Mouse (Mus musculus) CH12.LX (cell line): Measurements from ENCODE around the gene Gm14744.
"Not testable (repeated sequence)": the region's sequence is repeated elsewhere in the genome, so short reads cannot be mapped to it uniquely, and the experiment has no call there.

Source experiments
- CHD1 ChIP-seq: IDR thresholded peaks from 2 replicates; pipeline ENCODE4 v1.6.1; 2012; ENCODE audit warnings: low read depth, low read length, improper control_type of control experiment, inconsistent platforms
- CHD2 ChIP-seq: IDR thresholded peaks from 2 replicates; pipeline ENCODE4 v1.6.1; 2011; ENCODE audit warnings: low read length, improper control_type of control experiment
- CTCF ChIP-seq, 2 experiments: IDR thresholded peaks in 1 of 2; conservative IDR thresholded peaks in 1 of 2; 2 replicates each; pipeline ENCODE4 v1.5.1; 2011 to 2012; ENCODE audit warnings: low read depth in 2 of 2, low read length in 2 of 2, improper control_type of control experiment in 1 of 2, inconsistent platforms in 1 of 2, mild to moderate bottlenecking in 1 of 2, moderate library complexity in 1 of 2
- E2F4 ChIP-seq: IDR thresholded peaks from 2 replicates; pipeline ENCODE4 v1.6.1; 2011; ENCODE audit warnings: low read depth, low read length, improper control_type of control experiment; ENCODE audit not compliant: insufficient replicate concordance
- ELF1 ChIP-seq: IDR thresholded peaks from 2 replicates; pipeline ENCODE4 v1.6.1; 2014; ENCODE audit warnings: low read depth, mild to moderate bottlenecking, inconsistent platforms, low read length, improper control_type of control experiment
- HCFC1 ChIP-seq: IDR thresholded peaks from 2 replicates; pipeline ENCODE4 v1.6.1; 2012; ENCODE audit warnings: low read depth, mild to moderate bottlenecking, inconsistent platforms, low read length, improper control_type of control experiment
- NRF1 ChIP-seq: IDR thresholded peaks from 2 replicates; pipeline ENCODE4 v1.6.1; 2014; ENCODE audit warnings: low read depth, mild to moderate bottlenecking, inconsistent platforms, low read length, improper control_type of control experiment, moderate library complexity
- PAX5 ChIP-seq: IDR thresholded peaks from 2 replicates; pipeline ENCODE4 v1.6.1; 2012; ENCODE audit warnings: low read length, inconsistent platforms, mixed read lengths
- POLR2A ChIP-seq: IDR thresholded peaks from 2 replicates; pipeline ENCODE4 v1.6.1; 2011; ENCODE audit warnings: low read depth, mild to moderate bottlenecking, improper control_type of control experiment, low read length
- POLR2AphosphoS2 ChIP-seq: IDR thresholded peaks from 2 replicates; pipeline ENCODE4 v1.6.1; 2011; ENCODE audit warnings: low read depth, low read length, improper control_type of control experiment
- SIN3A ChIP-seq: IDR thresholded peaks from 2 replicates; pipeline ENCODE4 v1.6.1; 2012; ENCODE audit warnings: low read length, improper control_type of control experiment, inconsistent platforms
- USF1 ChIP-seq: IDR thresholded peaks from 2 replicates; pipeline ENCODE4 v1.6.1; 2014; ENCODE audit warnings: low read depth, mild to moderate bottlenecking, inconsistent platforms, low read length, improper control_type of control experiment
- USF2 ChIP-seq: conservative IDR thresholded peaks from 2 replicates; pipeline ENCODE4 v1.6.1; 2011; ENCODE audit warnings: low read depth, low read length, improper control_type of control experiment

GRCm38 (mm10) chrX:77864458-77864857 is at the start of gene Gm14744:
- TF ChIP-seq NRF1; USF2; CHD1; POLR2A; CTCF (conservative IDR thresholded peaks at IDR 0.05 in 1 of 2, IDR thresholded peaks at IDR 0.05 in 1 of 2; ENCODE audit: low read depth in 2 of 2, low read length in 2 of 2); E2F4; ELF1; CHD2; USF1; HCFC1; POLR2AphosphoS2; PAX5; SIN3A: not testable (repeated sequence)
